Mouse (Mus musculus) intestine, postnatal 0 days (tissue): ENCODE results near the gene C3ar1. TPM values are rescaled to one million over a fixed set of nuclear protein-coding genes. Genes with fewer than 3 reads are reported as not detected.
A peak's percentile ranks its signal among the peaks of the same experiment; 100 is the strongest.

Experiments used
- ATAC-seq: fragments of 200-750 bp; cut with Nextera tagmentation; 2 replicates; pipeline ENCODE4 v1.8.0; 2017; ENCODE audit warnings: mild to moderate bottlenecking, moderate TSS enrichment, moderate library complexity
- H3K27ac ChIP-seq: fragments of 300-500 bp; sonication (generic); 2 replicates; pipeline ENCODE4 v1.5.1; 2014; ENCODE audit warnings: mild to moderate bottlenecking, low read depth, low read length, moderate library complexity
- H3K27me3 ChIP-seq: fragments of 300-500 bp; sonication (generic); replicated peaks from 2 replicates; pipeline ENCODE4 v1.6.1; 2014; ENCODE audit warnings: low read length, mixed read lengths; ENCODE audit not compliant: control insufficient read depth, insufficient read depth
- H3K36me3 ChIP-seq: fragments of 300-500 bp; sonication (generic); 2 replicates; pipeline ENCODE4 v1.6.1; 2014; ENCODE audit warnings: mild to moderate bottlenecking, moderate library complexity; ENCODE audit not compliant: control insufficient read depth, insufficient read depth
- H3K4me1 ChIP-seq: fragments of 300-500 bp; sonication (generic); replicated peaks from 2 replicates; pipeline ENCODE4 v1.6.1; 2014; ENCODE audit warnings: antibody characterized with exemption, low read length, mixed read lengths; ENCODE audit not compliant: control insufficient read depth, insufficient read depth
- H3K4me2 ChIP-seq: fragments of 300-500 bp; sonication (generic); replicated peaks from 2 replicates; pipeline ENCODE4 v1.6.1; 2014; ENCODE audit warnings: low read depth, mild to moderate bottlenecking, moderate library complexity
- H3K4me3 ChIP-seq: fragments of 300-500 bp; sonication (generic); 2 replicates; pipeline ENCODE4 v1.5.1; 2014; ENCODE audit warnings: low read depth, low read length
- H3K9ac ChIP-seq: fragments of 300-500 bp; sonication (generic); 2 replicates; pipeline ENCODE4 v1.6.1; 2014; ENCODE audit warnings: mild to moderate bottlenecking, low read depth, low read length
- H3K9me3 ChIP-seq: fragments of 300-500 bp; sonication (generic); 2 replicates; pipeline ENCODE4 v1.6.1; 2016; ENCODE audit warnings: mixed run types; ENCODE audit not compliant: control insufficient read depth
- CTCF ChIP-seq: sonication (generic); IDR thresholded peaks from 2 replicates; pipeline ENCODE4 v1.5.1; 2016; ENCODE audit warnings: low read depth, mild to moderate bottlenecking, control low read depth, antibody characterized with exemption, moderate library complexity
- WGBS: fragments of 180-500 bp; shearing (Covaris S2); extraction: QIAGEN DNeasy Blood & Tissue Kit; methylation state at CpG from one replicate; pipeline ENCODE4 v1.1.7; 2014; 5-methylcytosine and 5-hydroxymethylcytosine counted together
- polyA plus RNA-seq: library from polyadenylated mRNA; unstranded; fragments of >200 nt; fragmentation: Nextera tagmentation; extraction: Ambion mirVana; gene quantifications from 2 replicates; pipeline ENCODE4 v1.2.1, GENCODE M21; 2015

The C3ar1 gene
- polyA plus RNA-seq, 1 experiment from 2014 or later, result 2.2 TPM

GRCm38 (mm10) chr6:122811771-122812600 is 44.0 kb downstream of the C3ar1 start:
- peak; percentile 52 for ATAC-seq
- H3K36me3 ChIP-seq, result no peaks in the 10 kb centered on the region
- peak overlapping the region; percentile 78; the same call in 1 of the 2 replicates for H3K9ac ChIP-seq
- H3K4me2 ChIP-seq, result peak overlapping the region; percentile 65
- WGBS, result 27% methylated on average over 16 of the region's 16 CpGs
- H3K9me3 ChIP-seq, result no peaks in the 10 kb centered on the region
- H3K4me1 ChIP-seq, result peaks cover 5% of the 10 kb centered on the region; the same call in 1 of the 2 replicates
- TF ChIP-seq CTCF, result peak; percentile 64
- peak overlapping the region; percentile 56 for H3K4me3 ChIP-seq
- peak overlapping the region; percentile 99 for H3K27ac ChIP-seq
- no peaks in the 10 kb centered on the region for H3K27me3 ChIP-seq

GRCm38 (mm10) chr6:122811280-122811652 is 44.7 kb downstream of the C3ar1 start:
- Histone ChIP-seq H3K4me1 (peaks cover 5% of the 10 kb centered on the region; the same call in 1 of the 2 replicates), H3K36me3 (no peaks in the 10 kb centered on the region), H3K9me3 (no peaks in the 10 kb centered on the region), H3K9ac (peak overlapping the region; percentile 78), H3K4me3 (peak overlapping the region; percentile 56), H3K27ac (peak overlapping the region; percentile 99), H3K4me2 (peak overlapping the region; percentile 65), H3K27me3 (no peaks in the 10 kb centered on the region)
- peak; percentile 34; the same call in 1 of the 2 replicates for TF ChIP-seq CTCF
- under 1% methylated on average over 33 of the region's 38 CpGs for WGBS
- peak; percentile 95 for ATAC-seq

GRCm38 (mm10) chr6:122810615-122811279 is 45.2 kb downstream of the C3ar1 start:
- under 1% methylated on average over 30 of the region's 30 CpGs for WGBS
- TF ChIP-seq CTCF, result no peak
- H3K4me1 ChIP-seq, result peaks cover 5% of the 10 kb centered on the region; the same call in 1 of the 2 replicates
- H3K36me3 ChIP-seq, result no peaks in the 10 kb centered on the region
- peak overlapping the region; percentile 99 for H3K27ac ChIP-seq
- peak overlapping the region; percentile 65 for H3K4me2 ChIP-seq
- no peaks in the 10 kb centered on the region for H3K27me3 ChIP-seq
- no peaks in the 10 kb centered on the region for H3K9me3 ChIP-seq
- peak overlapping the region; percentile 56 for H3K4me3 ChIP-seq
- peak overlapping the region; percentile 78 for H3K9ac ChIP-seq
- ATAC-seq, result peak; percentile 98

GRCm38 (mm10) chr6:122810022-122810614 is 45.8 kb downstream of the C3ar1 start:
- WGBS, result 1% methylated on average over 11 of the region's 11 CpGs
- no peaks in the 10 kb centered on the region for H3K27me3 ChIP-seq
- peak overlapping the region; percentile 40; the same call in 1 of the 2 replicates for H3K9ac ChIP-seq
- TF ChIP-seq CTCF, result no peak
- no peaks in the 10 kb centered on the region for H3K36me3 ChIP-seq
- peak overlapping the region; percentile 56 for H3K4me3 ChIP-seq
- H3K9me3 ChIP-seq, result no peaks in the 10 kb centered on the region
- H3K4me2 ChIP-seq, result peak overlapping the region; percentile 65
- peaks cover 5% of the 10 kb centered on the region; the same call in 1 of the 2 replicates for H3K4me1 ChIP-seq
- no peak; the same call in 1 of the 2 replicates for ATAC-seq
- peak overlapping the region; percentile 99 for H3K27ac ChIP-seq

- H3K4me2 ChIP-seq, result no peak overlapping the region
- no peaks in the 10 kb centered on the region for H3K36me3 ChIP-seq
- TF ChIP-seq CTCF, result peak; percentile 92
- H3K4me1 ChIP-seq, result no peaks in the 10 kb centered on the region
- no peak overlapping the region for H3K9ac ChIP-seq
- peak; percentile 72 for ATAC-seq
- 12% methylated on average over 5 of the region's 5 CpGs for WGBS
- H3K27me3 ChIP-seq, result peaks cover 3% of the 10 kb centered on the region; the same call in 1 of the 2 replicates
- H3K9me3 ChIP-seq, result no peaks in the 10 kb centered on the region
- no peak overlapping the region for H3K4me3 ChIP-seq
- H3K27ac ChIP-seq, result no peak overlapping the region
Observed at GRCm38 (mm10) chr6:122804418-122804817, 51.5 kb downstream of the C3ar1 start.
